Mouse (Mus musculus) left cerebral cortex, postnatal 25 days (tissue): ENCODE measurements around the gene Kif3b. TPM values are rescaled to one million over a fixed set of nuclear protein-coding genes. Genes with fewer than 3 reads are reported as not detected.
"Not testable (repeated sequence)": the region's sequence is repeated elsewhere in the genome, so short reads cannot be mapped to it uniquely, and the experiment has no call there.

Source experiments
- DNase-seq, 2 experiments: peaks; one replicate each; pipeline ENCODE4 v3.0.0; 2022; ENCODE audit warnings: low spot score in 2 of 2, mixed read lengths in 1 of 2
- intact Hi-C: fragments of 180-260 bp; cut with DNase I; formaldehyde crosslinking; loops from one replicate; pipeline ENCODE4 v1.15.1; 2025
- total RNA-seq, 2 experiments: library from RNA; stranded (reverse); gene quantifications; 2 replicates each; pipeline ENCODE4 v1.2.3; 2021

Kif3b gene
- 10 to 100 TPM; 59.3 to 60.2 TPM for total RNA-seq

DNA sequence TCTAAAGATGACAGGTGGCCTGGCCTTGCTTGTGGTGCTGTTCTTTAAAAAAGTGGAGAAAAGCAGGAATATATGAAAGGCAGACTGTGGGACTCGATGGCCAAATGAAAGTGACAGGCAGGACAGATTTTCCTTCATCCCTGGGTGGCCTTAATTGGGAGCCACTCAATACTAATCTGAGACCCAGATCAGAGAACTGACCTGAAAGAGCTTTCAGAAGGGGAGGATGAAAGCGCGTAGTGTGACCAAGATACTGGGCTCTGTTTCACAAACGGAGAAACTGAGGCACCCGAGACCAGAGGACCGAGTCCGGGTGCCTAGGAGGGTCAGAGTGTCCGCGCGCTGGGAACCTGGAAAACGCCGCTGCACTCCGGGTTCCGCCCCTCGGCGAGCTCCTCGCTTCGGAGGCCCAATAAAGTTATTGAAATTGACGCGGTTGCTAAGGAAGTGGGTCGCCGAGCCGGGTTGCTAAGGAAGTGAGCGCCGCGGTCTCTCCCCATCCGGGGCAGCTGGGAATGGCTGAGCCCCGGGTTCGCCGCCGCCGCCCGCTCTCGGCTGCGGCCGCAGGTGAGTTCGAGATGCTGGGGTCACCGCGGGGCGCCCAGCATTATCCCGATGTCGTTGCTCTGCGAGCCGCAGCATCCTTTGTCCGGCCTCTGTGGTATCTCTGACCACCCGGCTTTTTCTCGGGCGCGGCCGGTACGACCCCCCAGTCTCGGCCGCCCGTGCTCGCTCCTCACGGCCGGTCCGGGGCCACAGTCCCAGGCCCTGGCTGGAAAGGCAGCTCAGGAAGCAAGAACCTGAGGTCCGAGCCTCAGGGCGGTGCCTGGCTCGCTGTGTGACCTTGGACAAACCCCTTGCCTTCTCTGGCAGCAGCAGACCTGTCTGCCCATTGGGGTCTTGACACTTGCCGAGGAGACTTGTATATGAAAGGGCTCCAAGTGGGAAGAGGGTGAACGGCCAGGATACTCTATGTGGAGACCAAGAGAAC is at the start of gene Kif3b:
Gene Kif3b (plus strand): TSS at position 476 of the 991 bp plus-strand sequence.
- DNase-seq: peak; percentile 87 to 93
- intact Hi-C loops: loop anchor here (5.0 to 10.0 kb wide), 2 partner anchors 56 to 294 kb away; partner anchors contain the start of gene Asxl1

DNA sequence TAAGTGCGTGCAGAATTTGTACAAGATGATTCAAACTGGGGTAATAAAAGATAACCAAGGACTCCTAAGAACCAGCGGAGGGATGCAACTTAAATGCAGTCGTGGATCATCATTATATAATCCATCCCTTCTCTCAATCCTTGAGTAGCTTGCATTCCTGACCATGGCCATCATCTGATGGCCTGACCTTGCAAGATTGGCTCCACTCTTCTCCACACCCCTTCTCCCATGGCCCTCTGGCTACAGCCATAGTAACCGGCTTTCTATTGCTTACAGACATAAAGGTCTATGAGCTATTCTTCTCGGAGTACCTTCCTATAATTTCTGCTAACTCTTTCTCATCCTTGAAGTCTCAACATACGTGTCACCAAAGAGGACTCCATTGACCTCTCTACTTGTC is 49.1 kb upstream of the Kif3b start:
- intact Hi-C loops: loop anchor here (5.0 kb wide), 1 partner anchor 80 kb away; the partner anchor contains the start of gene Tm9sf4
- DNase-seq: no peak

DNA sequence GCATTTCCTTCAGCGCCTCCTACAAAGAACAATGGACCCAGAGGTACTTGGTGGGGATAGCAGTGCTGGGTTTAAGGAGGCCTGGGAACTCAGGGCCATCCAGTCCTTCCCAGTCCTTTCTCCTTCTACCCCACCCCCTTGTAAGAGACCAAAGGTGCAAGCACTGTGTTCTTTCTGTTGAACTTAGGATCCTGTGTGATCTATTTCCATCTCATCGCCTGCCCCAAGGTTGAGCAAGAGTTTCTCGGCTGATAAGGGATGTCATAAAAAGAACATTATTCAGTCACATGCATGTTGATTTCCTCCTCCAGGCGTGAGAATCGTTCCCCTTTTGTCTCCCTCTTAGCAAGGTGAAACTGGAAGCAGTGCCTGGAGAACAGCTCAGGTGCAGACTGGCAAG is 41.5 kb upstream of the Kif3b start:
- intact Hi-C loops: no loop called here
- DNase-seq: no peak

DNA sequence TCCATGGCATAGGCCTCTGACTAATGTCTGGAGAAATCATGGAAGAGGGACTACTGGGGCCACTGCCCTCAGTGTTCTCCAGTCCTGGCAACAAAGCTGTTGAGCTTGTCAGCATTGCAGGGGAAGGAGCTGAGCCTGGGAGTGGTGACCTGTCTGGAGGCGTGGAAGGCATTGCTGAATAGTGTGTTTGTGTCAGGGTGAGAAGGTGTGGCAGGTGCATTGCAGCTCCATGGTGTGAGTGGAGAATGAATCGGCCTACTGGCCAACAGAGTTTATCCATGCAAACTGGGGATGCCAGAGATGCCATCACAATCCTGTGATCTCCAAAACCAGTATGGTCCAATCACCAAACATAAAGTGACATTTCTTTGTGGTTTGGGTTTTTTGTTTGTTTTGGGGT is 34.6 kb upstream of the Kif3b start:
- intact Hi-C loops: no loop called here
- DNase-seq: no peak

DNA sequence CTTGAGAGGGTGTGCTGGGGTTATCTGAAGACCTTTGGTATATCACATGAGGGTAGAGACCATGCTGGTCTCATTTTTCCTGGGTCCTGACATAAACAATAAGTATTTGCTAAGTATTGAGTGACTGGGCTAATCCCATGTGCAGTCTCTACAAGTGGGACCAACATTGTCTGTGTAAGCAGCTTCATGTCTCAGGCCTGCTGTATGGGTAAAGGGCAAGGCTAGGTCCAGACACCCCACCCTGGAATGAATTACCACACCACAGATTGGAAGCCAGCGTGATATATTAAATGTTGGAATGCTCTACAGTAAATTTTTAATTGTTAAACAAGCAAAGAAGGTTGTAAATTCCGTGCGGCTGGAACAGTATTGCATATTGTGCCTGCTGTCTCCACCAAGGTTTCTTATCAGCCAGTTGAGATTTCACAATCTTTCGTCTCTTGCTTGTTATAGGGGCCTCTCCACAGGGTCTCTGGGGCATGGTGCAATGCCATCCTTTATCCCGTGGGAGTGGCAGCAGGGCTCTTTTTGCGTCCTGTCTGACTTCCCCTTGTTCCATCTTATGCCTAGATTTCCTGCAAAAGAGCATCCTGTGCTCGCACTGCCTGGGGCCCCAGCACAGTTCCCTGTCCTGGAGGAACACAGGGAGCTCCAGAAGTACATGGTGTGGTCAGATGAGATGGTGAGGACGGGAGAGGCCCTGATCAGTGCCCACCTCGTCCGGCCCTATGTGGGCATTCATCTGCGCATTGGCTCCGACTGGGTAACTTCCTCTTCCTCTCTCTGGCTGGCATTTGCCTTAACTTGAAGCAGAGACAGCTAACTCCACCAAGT is 32.0 kb upstream of the Kif3b start:
- DNase-seq: no peak
- intact Hi-C loops: no loop called here

DNA sequence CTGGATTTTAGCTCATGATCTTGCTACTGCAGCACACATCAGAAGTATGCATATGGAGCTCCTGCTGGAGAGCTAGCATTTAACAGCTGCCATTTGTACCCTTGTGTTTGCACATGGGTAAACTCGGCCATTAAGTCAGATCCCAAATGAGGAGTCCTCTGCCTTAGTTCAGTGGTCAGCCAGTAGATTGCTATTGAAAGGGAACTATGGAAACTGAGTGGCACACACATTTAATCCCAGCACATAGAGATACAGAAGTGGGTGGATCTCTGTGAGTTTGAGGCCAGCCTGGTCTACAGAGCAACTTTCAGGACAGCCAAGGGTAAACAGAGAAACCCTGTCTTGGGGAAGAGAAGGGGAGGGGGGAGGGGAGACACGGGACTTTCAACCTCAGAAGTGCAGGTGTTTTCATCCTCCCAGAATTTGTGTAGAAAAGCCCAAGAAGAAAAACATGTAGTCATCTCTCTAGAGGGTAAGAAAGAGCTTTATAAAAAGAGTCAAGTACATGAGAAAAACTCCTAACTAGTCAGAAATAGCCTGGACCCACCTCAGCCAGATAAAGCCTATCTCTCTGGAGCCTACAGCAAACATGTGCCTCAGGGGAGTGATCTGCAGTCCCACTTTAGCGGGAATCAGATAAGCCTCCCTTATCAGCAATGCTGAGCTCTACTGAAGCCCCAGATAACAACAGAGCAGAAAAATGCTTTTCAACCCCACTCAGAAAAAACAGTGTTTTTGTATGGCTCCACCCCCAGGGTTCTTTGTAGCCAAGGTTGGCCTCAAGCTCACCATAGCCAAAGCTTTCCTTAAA is 31.1 kb upstream of the Kif3b start:
- intact Hi-C loops: no loop called here
- DNase-seq: no peak

DNA sequence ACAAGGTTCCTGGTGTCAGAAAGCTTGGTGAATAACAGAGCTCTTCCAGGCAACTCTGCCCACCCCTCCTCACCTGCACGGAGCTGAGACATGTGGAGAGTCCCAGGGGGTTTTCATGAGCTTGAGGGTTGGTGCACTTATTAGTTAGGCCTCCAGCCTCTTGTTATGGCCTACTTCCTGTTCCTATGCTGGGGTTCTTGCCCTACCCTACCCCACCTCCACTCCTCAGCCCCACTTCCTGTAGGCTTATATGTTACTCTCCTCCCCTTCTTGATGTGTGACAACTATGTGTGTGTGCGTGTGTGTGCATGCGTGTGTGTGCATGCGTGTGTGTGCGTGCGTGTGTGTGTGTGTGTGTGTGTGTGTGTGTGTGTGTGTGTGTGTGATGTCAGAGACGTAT is 28.2 kb upstream of the Kif3b start:
- no peak for DNase-seq
- intact Hi-C loops: no loop called here

DNA sequence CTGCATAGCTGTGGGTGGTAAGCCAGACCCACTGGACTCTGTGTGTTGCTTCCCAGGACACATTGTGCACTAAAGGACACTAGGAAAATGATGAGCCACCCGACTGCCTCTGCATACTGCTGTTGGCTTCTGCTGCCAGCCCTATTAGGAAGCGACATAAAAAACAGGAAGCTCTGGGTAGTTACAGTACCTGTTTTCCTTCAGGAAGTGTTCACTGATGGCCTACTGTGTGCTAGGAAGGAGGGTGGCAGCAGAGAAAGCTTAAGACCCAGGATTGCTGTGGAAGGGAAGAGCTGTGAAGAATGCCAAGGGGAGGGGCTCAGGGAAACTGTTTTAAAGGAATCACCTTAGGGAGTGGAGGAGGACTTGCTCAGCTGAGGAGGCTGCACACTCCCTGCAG is 23.9 kb upstream of the Kif3b start:
- intact Hi-C loops: no loop called here
- no peak for DNase-seq

DNA sequence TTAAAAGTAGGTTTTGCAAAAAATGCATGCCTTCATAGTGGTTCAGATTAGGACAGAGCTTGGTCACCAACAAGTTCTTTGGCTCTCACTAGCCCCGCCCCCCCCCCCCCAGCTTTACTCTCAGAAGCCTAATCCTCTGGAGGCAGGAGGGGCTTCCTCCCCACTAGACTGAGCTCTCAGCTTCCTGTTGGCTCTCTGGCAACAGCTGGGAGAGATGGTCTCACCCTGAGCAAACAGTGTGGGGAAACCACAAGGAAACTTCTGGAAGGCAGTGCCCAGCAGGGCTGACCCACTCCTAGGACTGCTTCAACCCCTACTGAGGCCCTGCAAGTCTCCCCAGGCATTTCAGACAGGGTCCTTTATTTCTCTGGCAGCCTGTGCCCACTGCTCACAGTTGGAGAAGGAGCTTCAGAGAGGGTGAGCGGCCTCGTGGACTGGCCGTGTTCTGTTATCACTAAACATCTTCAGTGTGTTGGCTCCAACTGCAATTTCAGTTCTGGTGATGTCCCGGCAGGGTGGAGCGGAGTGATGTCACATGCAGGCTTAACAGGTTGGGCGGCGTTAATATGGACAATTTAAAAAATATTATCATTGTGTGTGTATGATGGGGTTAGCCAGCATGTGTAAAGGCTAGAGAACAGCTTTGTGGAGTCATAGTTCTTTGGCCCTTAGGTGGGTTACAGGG is 20.8 kb upstream of the Kif3b start:
- DNase-seq, intact Hi-C loops: not testable (repeated sequence)

DNA sequence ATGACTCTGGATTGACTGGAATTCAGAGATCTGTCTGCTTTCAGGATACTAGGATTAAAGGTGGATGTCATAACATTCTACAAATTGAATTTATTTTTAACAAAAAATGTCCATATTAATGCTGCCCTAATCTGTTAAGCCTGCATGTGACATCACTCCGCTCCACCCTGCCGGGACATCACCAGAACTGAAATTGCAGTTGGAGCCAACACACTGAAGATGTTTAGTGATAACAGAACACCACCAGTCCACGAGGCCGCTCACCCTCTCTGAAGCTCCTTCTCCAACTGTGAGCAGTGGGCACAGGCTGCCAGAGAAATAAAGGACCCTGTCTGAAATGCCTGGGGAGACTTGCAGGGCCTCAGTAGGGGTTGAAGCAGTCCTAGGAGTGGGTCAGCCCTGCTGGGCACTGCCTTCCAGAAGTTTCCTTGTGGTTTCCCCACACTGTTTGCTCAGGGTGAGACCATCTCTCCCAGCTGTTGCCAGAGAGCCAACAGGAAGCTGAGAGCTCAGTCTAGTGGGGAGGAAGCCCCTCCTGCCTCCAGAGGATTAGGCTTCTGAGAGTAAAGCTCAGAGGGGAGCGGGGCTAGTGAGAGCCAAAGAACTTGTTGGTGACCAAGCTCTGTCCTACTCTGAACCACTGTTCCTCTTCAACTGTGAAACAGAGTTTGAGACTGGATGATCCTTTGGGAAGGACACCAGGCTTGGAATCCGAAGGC is 16.9 kb upstream of the Kif3b start:
- DNase-seq, intact Hi-C loops: not testable (repeated sequence)

DNA sequence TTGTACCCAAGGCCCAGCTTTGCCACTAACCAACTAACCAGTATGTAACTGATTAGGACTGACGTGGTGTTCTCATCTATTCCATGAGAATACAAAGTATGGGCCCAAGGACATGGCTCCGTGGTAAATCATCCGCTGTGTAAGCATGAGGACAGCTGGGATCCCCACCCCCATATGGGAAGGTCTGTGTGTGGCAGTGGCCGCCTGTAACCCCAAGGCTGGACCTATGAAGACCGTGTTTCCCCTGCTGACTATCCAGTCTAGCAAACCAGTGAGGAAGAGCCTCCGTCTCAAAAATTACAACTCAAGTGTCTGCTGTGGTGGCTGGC is 16.3 kb upstream of the Kif3b start:
- intact Hi-C loops: no loop called here

DNA sequence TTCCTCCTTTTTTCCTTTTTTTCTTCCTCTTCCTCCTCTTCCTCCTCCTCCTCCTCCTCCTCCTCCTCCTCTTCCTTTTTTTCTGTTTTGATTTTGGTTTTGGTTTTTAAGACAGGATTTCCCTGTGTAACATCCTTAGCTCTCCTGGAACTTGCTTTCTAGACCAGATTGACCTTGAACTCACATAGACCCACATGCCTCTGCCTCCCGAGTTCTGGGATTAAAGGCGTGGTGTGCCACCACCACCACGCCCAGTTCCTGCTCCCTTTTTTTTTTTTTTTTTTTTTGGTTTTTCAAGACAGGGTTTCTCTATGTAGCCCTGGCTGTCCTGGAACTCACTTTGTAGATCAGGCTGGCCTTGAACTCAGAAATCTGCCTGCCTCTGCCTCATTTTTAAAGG is 15.6 kb upstream of the Kif3b start:
- DNase-seq, intact Hi-C loops: not testable (repeated sequence)

More for the DNA sequence above, 16.3 kb upstream of the Kif3b start:
- no peak for DNase-seq

DNA sequence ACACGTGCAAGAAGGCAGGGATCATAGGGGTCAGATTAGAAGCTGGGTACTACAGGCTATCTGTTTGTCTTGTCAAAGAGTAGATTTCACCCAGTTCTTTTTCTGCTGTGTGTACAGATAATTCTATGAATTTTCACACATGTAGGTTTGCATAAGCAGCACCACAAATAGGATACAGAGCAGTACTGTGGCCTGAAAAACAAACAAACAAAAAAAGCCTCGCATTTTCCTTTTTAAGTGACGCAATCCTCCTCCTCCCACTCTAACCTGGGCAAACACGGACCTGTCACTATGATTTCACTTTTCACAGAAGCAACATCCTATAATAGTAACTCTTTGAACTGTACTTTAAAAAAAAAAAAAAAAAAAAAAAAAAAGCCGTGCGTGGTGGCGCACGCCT is 14.8 kb upstream of the Kif3b start:
- intact Hi-C loops: no loop called here
- no peak for DNase-seq

DNA sequence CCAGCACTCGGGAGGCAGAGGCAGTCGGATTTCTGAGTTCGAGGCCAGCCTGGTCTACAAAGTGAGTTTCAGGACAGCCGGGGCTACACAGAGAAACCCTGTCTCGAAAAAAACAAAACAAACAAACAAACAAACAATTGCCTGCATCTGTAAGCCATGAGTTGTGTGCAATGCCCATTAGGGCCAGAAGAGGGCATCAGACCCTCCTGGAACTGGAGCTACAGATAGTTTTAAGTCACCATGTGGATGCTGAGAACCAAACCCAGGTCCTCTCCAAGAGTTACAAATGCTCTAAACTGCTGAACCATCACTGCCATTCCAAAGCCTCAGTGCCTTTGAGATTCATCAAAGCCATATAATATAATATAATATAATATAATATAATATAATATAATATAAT is 14.4 kb upstream of the Kif3b start:
- DNase-seq, intact Hi-C loops: not testable (repeated sequence)

DNA sequence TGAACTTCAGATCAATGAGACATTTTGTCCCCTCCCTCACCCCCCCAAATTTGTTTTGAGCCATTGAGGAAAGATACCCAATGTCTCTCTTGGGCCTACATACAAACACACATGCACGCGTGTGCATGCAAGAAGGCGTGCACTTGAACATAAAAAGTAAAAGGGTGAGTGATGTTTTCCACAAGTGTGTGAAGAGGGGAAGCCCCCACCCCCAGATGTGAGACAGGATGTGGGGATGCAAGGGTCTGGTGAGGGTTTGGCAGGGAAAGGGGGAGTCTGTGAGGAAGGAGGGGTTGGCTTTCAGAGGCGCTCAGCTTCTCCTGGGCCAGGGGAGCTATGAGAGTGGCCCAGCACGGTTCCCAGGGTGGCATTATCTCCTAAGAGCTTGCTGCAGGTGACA is 12.9 kb upstream of the Kif3b start:
- intact Hi-C loops: no loop called here

DNA sequence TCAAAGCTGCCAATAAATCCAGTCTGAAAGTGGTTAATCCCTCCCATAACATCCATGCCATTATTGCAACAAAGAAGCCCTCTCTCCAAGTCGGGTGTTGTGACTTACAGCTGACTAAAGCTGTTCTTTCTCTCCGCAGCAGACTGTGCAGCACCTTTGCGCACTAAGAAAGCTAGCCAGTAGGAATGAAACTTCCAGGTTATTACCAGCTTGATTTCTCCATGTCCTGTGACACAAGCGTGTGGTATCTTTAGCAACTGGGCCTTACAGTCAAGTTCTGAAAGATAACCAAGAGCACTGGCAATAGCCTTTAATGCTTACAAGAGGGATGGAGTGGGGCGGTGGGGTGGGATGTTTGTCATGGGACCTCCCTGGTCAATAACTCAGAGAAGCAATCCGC is 7.3 kb upstream of the Kif3b start:
- intact Hi-C loops: no loop called here
- DNase-seq: no peak

More for the DNA sequence above, 12.9 kb upstream of the Kif3b start:
- no peak for DNase-seq

DNA sequence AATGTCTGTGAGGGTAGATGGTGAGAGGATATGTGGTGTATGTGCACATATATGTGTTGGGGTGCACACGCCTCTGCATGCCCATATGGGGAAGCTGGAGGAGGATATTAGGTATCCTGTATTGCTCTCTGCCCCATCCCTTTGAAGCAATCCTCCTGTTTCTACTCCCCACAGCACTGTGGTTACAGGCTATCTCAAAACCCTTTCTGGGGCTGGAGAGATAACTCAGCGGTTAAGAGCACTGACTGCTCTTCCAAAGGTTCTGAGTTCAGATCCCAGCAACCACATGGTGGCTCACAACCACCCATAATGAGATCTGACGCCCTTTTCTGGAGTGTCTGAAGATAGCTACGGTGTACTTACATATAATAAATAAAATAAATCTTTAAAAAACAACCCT is 4.7 kb upstream of the Kif3b start:
- no peak for DNase-seq
- intact Hi-C loops: no loop called here

DNA sequence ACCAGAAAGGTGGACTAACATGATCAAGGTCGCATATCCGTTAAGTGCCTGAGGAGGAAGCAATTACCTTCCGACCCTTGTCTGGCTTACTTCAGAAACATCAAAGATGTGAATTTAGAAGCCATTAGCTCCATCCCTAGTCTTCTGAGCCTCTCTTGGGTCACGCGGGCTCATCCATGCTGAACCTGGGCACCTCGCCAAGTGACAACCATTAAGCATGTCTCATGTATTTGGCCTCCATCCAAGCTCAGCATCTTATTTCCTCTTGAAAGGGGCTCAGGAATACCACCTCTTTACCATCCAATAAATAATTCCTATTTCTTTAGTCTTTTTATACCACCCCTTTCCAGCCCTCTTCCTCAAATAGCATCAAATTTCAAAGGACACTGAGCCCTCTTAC is 3.4 kb upstream of the Kif3b start:
- no peak for DNase-seq
- intact Hi-C loops: no loop called here
